Mouse (Mus musculus) monocyte, adult 59 days (primary cell): Measurements from ENCODE around the gene Btbd35f9. TPM values are rescaled to one million over a fixed set of nuclear protein-coding genes. Genes with fewer than 3 reads are reported as not detected.

Experiments
- total RNA-seq, 2 experiments: library from RNA; stranded (reverse); gene quantifications; one replicate each; pipeline ENCODE4 v1.2.4; 2023

Gene Btbd35f9
- not detected for total RNA-seq

DNA sequence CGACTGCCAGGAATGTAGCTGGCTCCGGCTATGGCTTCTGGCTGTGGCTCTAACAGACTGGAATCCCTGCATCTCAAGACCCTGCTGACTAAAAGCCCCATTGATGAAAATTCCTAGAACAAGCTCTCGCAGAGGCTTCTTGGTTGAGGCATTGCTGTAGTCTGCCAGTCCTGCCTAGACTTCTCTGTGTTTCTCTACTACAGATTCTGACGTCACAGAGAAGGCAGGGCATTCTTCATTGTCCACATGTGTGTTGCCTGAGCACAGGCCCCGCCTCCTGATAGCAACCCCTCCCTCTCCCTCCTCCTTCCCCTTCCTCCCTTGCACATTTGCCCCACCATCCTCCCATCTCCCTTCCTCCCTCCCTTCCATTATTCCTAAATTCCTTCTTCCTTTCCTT is at the start of gene Btbd35f9:
Btbd35f9 (minus strand) TSS at position 101 of the 400 bp plus-strand sequence.

Other genes with a start within 250 kb of the Btbd35f9 start
- not detected for gene Btbd35f6, start 205.0 kb downstream of the Btbd35f9 start, total RNA-seq
- gene Gm21870, start 174.7 kb downstream of the Btbd35f9 start, total RNA-seq = not detected
- not detected for gene Spin2g, start 77.2 kb upstream of the Btbd35f9 start, total RNA-seq